Mouse (Mus musculus) megakaryocyte, embryonic 14.5 days (primary cell): ENCODE data around the gene R3hdm2.

Experiments
- FLI1 ChIP-seq: IDR thresholded peaks from 2 replicates; pipeline ENCODE4 v1.6.1; 2012; ENCODE audit warnings: low read length, inconsistent platforms, mixed read lengths
- GATA1 ChIP-seq: IDR thresholded peaks from 3 replicates; pipeline ENCODE4 v1.6.1; 2012; ENCODE audit warnings: mixed read lengths, low read length, inconsistent platforms, borderline replicate concordance

DNA sequence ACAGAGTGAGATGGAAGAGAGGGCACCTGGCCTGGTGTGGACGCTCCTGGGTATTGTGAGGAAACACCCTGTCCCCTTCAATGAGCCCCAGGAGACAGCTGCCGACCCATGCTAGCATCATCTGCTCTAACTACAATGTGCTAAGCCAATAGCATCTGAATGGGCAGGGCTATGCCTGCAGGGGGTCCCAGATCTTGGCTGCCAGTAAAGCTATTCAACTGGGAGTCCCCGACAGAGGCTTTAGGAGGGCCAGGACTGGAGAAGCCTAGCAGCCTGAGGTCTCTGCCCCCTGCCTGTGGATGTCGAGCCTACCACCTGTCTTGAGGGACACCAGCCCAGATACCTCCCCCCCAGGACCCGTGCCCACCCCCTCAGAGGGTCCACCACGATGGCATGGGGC, 162.6 kb downstream of the R3hdm2 start:
- TF ChIP-seq GATA1 (no peak), FLI1 (no peak)
